Mouse (Mus musculus): Measurements from ENCODE around the gene Rcn3. TPM values are rescaled to one million over a fixed set of nuclear protein-coding genes. Genes with fewer than 3 reads are reported as not detected.
"Not testable (repeated sequence)": the region's sequence is repeated elsewhere in the genome, so short reads cannot be mapped to it uniquely, and the experiment has no call there.

Rcn3 gene
- total RNA-seq, 2 experiments from 2014 or later, result 32.0 to 36.4 TPM

- DNase-seq (ENCODE audit: low spot score in 2 of 2), result no peak
These were observed 8.0 kb upstream of the Rcn3 start for GRCm38 (mm10) chr7:45100046-45100445.

- no peak for DNase-seq (ENCODE audit: low spot score in 2 of 2)
These were observed 6.7 kb upstream of the Rcn3 start for GRCm38 (mm10) chr7:45098541-45099240.

DNA sequence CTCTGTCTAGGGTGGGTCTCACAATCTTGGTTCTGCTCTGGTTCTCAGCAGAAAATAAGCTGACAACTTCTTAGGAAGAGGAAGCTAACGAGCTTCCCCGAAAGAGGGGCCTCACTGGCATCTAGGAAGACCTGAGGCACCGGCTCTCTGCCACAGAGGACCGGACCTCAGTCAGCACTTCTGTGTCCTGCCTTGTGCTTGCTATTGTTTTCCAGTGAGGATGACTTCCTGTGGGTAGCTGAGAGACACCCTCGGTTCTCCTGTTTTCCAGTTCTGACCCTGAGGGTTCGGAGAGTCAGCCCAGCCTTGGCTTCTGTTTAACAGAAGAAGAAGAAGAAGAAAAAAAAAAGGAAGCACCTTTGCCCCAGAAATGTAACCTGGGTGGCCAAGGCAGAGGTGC lies 5.5 kb upstream of the Rcn3 start:
- DNase-seq (ENCODE audit: low spot score in 2 of 2), result no peak

DNA sequence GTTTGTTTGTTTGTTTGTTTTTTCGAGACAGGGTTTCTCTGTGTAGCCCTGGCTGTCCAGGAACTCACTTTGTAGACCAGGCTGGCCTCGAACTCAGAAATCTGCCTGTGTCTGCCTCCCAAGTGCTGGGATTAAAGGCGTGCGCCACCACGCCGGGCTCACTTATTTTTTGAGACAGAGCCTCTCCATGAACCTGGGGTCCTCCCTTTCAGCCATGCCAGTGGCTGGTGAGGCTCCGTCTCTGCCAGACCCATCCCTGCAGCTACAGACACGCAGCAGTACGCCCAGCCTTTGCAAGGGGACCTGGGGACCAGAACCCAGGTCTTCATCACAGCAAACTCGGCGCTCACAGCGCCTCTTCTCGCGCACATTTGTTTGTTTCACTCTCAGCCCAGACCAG lies 3.9 kb upstream of the Rcn3 start:
- DNase-seq (ENCODE audit: low spot score in 2 of 2), result not testable (repeated sequence)

GRCm38 (mm10) chr7:45095367-45095766 lies 3.3 kb upstream of the Rcn3 start:
- DNase-seq (ENCODE audit: low spot score in 2 of 2), result no peak

- DNase-seq (ENCODE audit: low spot score in 2 of 2), result no peak
These were observed 2.1 kb upstream of the Rcn3 start for GRCm38 (mm10) chr7:45094121-45094520.

GRCm38 (mm10) chr7:45093516-45093905 lies 1.5 kb upstream of the Rcn3 start:
- no peak for DNase-seq (ENCODE audit: low spot score in 2 of 2)

- DNase-seq (ENCODE audit: low spot score in 2 of 2), result no peak
These were observed 951 bp upstream of the Rcn3 start for GRCm38 (mm10) chr7:45092828-45093515.

DNA sequence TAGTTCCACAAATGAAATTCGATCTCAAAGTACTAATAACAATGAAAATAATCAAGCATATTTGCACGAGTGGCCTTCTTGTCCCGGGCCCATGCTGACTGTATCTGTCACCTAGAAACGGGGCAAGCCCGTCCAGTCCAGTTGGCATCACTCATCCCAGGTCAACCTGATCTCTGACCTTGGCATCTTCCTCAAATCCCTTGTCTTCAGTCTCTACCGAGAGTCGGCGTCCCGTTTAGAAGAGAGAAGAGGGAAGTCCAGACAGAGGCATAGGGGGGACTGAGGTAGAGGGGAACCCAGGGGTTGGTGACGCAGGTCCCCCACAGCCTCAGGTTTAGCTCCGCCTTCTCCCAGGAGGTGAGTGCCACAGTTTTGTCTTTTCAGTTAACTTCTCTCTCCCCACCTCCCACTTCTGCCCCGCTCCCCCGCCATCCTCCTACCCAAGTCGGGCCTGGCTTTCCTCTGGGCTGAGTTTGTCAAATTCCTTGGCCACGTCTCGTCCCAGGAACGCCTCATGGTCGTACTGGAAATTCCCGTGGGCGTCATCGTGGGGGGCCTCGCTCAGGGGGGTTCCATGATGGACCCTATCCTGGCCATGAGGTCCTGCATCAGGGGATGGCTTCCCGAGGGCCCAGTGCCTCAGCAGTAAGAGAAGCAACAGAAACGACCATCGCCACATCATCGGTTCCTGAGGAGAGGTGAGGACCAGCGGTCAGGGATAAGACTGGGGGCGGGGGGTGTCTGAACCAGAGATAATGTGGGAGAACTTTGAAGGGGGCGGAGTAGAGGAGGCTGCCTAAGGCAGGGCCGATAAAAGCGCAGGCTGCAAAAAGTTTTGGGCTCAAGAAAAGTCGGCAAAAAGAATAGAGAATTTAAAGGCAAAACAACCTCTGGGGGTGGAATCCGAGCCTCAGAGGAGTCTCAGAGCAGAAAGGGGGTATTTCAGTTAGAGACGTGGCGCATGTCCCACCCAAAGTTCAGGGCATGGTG lies 725 bp downstream of the Rcn3 start:
- no peak for DNase-seq (ENCODE audit: low spot score in 2 of 2)

- DNase-seq (ENCODE audit: low spot score in 2 of 2), result no peak
These were observed 1.6 kb downstream of the Rcn3 start for GRCm38 (mm10) chr7:45090251-45090977.

DNA sequence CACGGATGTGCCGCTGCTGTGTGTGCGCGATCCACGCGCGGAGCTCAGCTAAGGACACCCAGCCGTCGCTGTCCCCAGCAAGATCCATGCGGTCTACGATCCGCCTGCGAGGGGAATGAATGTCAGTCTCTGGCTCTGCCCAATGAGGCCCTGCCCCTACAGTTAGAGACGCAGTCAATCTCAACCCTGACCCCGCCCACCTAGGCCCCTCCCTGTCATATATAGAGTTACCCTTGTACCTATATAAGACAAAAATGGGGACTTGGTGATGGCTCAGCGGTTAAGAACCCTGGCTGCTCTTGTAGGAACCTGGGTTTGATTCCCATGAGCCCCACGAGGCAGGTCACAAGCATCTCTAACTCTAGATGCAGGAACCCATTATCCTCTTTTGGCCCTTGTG lies 3.4 kb downstream of the Rcn3 start:
- no peak for DNase-seq (ENCODE audit: low spot score in 2 of 2)

- no peak for DNase-seq (ENCODE audit: low spot score in 2 of 2)
These were observed 5.9 kb downstream of the Rcn3 start for GRCm38 (mm10) chr7:45086084-45086483.

GRCm38 (mm10) chr7:45083300-45083890 lies 8.6 kb downstream of the Rcn3 start:
- no peak for DNase-seq (ENCODE audit: low spot score in 2 of 2)

- no peak for DNase-seq (ENCODE audit: low spot score in 2 of 2)
These were observed 9.4 kb downstream of the Rcn3 start for GRCm38 (mm10) chr7:45082401-45083299.

DNA sequence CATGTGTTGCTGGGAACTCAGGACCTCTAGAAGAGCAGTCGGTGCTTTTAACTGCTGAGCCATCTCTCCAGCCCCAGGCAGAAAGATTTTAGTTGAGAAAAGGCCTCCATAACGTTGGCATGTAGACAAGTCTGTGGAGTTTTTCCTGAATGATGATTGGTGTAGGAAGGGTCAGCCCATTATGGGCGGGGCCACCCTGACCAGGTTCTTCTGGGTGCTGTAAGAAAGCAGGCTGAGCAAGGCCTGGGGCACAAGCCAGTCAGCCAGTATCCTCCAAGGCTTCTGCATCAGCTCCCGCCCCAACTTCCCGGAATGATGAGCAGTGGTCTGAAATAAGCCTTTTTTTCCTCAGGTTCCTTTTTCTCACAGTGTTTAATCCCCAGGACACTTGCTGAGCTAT lies 11.0 kb downstream of the Rcn3 start:
- no peak for DNase-seq (ENCODE audit: low spot score in 2 of 2)

DNA sequence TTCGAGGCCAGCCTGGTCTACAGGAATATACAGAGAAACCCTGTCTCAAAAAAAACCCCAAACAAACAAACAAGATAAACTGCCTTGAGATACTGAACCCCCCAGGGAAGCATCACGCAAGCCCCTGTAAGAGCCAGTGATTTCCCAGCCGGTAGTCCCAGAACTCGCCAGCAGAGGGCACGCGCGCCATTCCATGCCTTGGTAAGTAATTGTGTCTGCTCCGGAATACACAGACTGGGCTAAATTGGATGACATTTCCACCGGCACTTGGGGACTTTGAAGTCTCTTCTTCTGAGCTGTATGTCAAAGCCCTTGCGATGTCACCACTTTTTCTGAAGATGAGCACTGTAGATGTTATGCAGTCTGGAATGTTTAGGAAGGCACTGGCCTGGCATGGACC lies 12.2 kb downstream of the Rcn3 start:
- DNase-seq (ENCODE audit: low spot score in 2 of 2), result peak; percentile 95 to 97

DNA sequence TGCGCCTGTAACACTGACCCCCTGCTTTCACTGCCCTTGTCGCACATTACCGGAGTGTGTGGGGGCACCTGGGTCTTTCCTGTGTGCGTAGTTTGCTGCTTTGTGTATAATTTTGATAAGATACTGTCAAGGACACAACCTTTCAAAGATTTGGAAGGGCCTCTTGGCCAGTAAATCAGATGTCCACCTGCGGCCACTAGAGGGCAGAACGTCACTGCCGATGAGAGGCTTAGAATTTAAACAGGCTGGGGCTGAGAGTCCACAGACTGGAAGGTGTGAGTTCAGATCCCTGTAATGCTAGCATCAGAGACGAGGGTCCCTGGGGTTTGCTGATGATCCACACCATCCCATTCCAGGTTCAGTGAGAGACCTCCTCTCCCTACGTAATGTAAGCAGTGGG lies 13.5 kb downstream of the Rcn3 start:
- DNase-seq (ENCODE audit: low spot score in 2 of 2), result peak; percentile 75 to 81

DNA sequence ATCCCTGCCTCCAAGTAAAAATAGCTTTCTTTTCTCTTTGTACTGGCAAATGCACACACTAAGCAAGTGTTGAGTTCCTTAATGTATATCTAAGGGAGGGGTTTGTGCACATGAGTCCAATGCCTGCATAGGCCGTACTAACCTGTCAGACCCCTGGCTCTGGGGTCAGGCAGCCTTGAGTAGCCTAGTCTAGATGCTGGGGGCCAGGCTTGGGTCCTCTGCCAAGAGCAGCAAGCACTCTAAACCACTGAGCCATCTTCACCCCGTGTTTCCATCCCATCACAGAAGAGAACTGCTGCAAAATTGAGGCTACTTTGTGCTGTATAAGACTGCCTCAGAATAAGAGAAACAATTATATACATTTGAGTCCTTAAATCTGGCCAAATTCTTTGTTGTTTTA lies 14.2 kb downstream of the Rcn3 start:
- DNase-seq (ENCODE audit: low spot score in 2 of 2), result no peak

- no peak for DNase-seq (ENCODE audit: low spot score in 2 of 2)
These were observed 14.7 kb downstream of the Rcn3 start for GRCm38 (mm10) chr7:45077322-45077721.

- no peak for DNase-seq (ENCODE audit: low spot score in 2 of 2)
These were observed 15.5 kb downstream of the Rcn3 start for GRCm38 (mm10) chr7:45076501-45076900.
